Mouse (Mus musculus): ENCODE measurements at regions not wholly inside any gene's neighbourhood (a gene's known extent, or its start where the extent isn't known, plus 50 kb on each side); places are given as distances from the start of the nearest gene placed in this dataset.

- TF ChIP-seq CTCF (IDR thresholded peaks at IDR 0.05; ENCODE audit: low read depth) (no peak), EP300 (optimal IDR thresholded peaks at IDR 0.05) (no peak)
These were observed 2219.2 kb downstream of the 4930444P10Rik start for GRCm38 (mm10) chr1:13873925-13874324.
